Mouse (Mus musculus): ENCODE results near the gene Tenm4. TPM values are rescaled to one million over a fixed set of nuclear protein-coding genes. Genes with fewer than 3 reads are reported as not detected.
A peak's percentile ranks its signal among the peaks of the same experiment; 100 is the strongest.

The Tenm4 gene
- polyA plus RNA-seq, 1 experiment from 2014 or later = 31.5 TPM

- under 1% methylated on average over 62 of the region's 62 CpGs for WGBS
- DNase-seq (ENCODE audit: low spot score) = peak; percentile 96
- no peaks in the 10 kb centered on the region for H3K27me3 ChIP-seq (replicated peaks; ENCODE audit: low read depth, poor library complexity, severe bottlenecking)
- peaks cover 5% of the 10 kb centered on the region for H3K36me3 ChIP-seq (replicated peaks)
- no peaks in the 10 kb centered on the region for H3K9me3 ChIP-seq
- H3K4me3 ChIP-seq = peak within 1 kb of the TSS; percentile 98
- peaks cover 22% of the 10 kb centered on the region for H3K4me1 ChIP-seq
- H3K27ac ChIP-seq (replicated peaks) = peak within 1 kb of the TSS; percentile 88
Observed at GRCm38 (mm10) chr7:96951281-96952051, 780.4 kb downstream of the Tenm4 start, which contains the start of gene Nars2. Gene Nars2 (plus strand): TSS chr7:96951505.

- Histone ChIP-seq H3K36me3 (replicated peaks) (peaks cover 11% of the 10 kb centered on the region), H3K27me3 (replicated peaks; ENCODE audit: low read depth, poor library complexity, severe bottlenecking) (no peaks in the 10 kb centered on the region), H3K9me3 (no peaks in the 10 kb centered on the region), H3K4me1 (peaks cover 22% of the 10 kb centered on the region), H3K4me3 (peak overlapping the region; percentile 98), H3K27ac (replicated peaks) (peak overlapping the region; percentile 88; the same call in 1 of the 2 replicates)
- DNase-seq (ENCODE audit: low spot score) = no peak
- WGBS = 40% methylated on average over 5 of the region's 5 CpGs
Observed at GRCm38 (mm10) chr7:96952094-96952493, 781.0 kb downstream of the Tenm4 start.

- H3K9me3 ChIP-seq = no peaks in the 10 kb centered on the region
- H3K36me3 ChIP-seq (replicated peaks) = peaks cover 71% of the 10 kb centered on the region
- H3K4me1 ChIP-seq = no peaks in the 10 kb centered on the region
- H3K27ac ChIP-seq (replicated peaks) = no peak overlapping the region
- H3K4me3 ChIP-seq = no peak overlapping the region
- no peaks in the 10 kb centered on the region for H3K27me3 ChIP-seq (replicated peaks; ENCODE audit: low read depth, poor library complexity, severe bottlenecking)
- no peak for DNase-seq (ENCODE audit: low spot score)
- WGBS = 93% methylated on average over 5 of the region's 5 CpGs
Observed at GRCm38 (mm10) chr7:96959168-96959567, 788.1 kb downstream of the Tenm4 start.

MicroRNA genes within 50 kb of the gene (microRNA counts, 519-probe panel; counts per million panel counts)
- microRNA mmu-miR-708 = 2,590 counts per million, percentile 65 among the panel's probes with 10 or more counts

Small RNA genes lying within 50 kb of the gene (microRNA-seq; reads per million reads assigned to microRNA genes)
- gene Mir6394 (not detected), gene Mir708 (2,414 reads per million, percentile 84 among the genes with 10 or more reads in this experiment)
